Mouse (Mus musculus) hindbrain, embryonic 15.5 days (tissue): ENCODE data around the gene Irf2. TPM values are rescaled to one million over a fixed set of nuclear protein-coding genes. Genes with fewer than 3 reads are reported as not detected.

Experiments used
- ATAC-seq: fragments of 200-750 bp; cut with Nextera tagmentation; 2 replicates; pipeline ENCODE4 v1.8.0; 2017; ENCODE audit warnings: low read depth, moderate number of reproducible peaks, moderate TSS enrichment; ENCODE audit not compliant: low FRiP score
- H3K27ac ChIP-seq: fragments of 300-500 bp; sonication (generic); replicated peaks from 2 replicates; pipeline ENCODE4 v1.5.1; 2015; ENCODE audit warnings: mild to moderate bottlenecking, inconsistent platforms
- H3K27me3 ChIP-seq: fragments of 300-500 bp; sonication (generic); 2 replicates; pipeline ENCODE4 v1.6.1; 2015; ENCODE audit warnings: control low read depth, inconsistent platforms
- H3K36me3 ChIP-seq: fragments of 300-500 bp; sonication (generic); 2 replicates; pipeline ENCODE4 v1.6.1; 2015; ENCODE audit warnings: control low read depth, inconsistent platforms
- H3K4me1 ChIP-seq: fragments of 300-500 bp; sonication (generic); replicated peaks from 2 replicates; pipeline ENCODE4 v1.6.1; 2015; ENCODE audit warnings: control low read depth, inconsistent platforms
- H3K4me2 ChIP-seq: fragments of 300-500 bp; sonication (generic); 2 replicates; pipeline ENCODE4 v1.6.1; 2015; ENCODE audit warnings: moderate library complexity, mild to moderate bottlenecking, inconsistent platforms
- H3K4me3 ChIP-seq: fragments of 300-500 bp; sonication (generic); 2 replicates; pipeline ENCODE4 v1.5.1; 2015; ENCODE audit warnings: mild to moderate bottlenecking, inconsistent platforms
- H3K9ac ChIP-seq: fragments of 300-500 bp; sonication (generic); 2 replicates; pipeline ENCODE4 v1.6.1; 2015; ENCODE audit warnings: inconsistent platforms
- H3K9me3 ChIP-seq: fragments of 300-500 bp; sonication (generic); 2 replicates; pipeline ENCODE4 v1.6.1; 2016; ENCODE audit warnings: control low read depth, inconsistent platforms
- WGBS: fragments of 180-500 bp; shearing (Covaris S2); methylation state at CpG from one replicate; pipeline ENCODE4 v1.1.7; 2015; 5-methylcytosine and 5-hydroxymethylcytosine counted together
- polyA plus RNA-seq: library from polyadenylated mRNA; unstranded; fragments of >200 nt; fragmentation: Nextera tagmentation; extraction: Ambion mirVana; gene quantifications from 2 replicates; pipeline ENCODE4 v1.2.1, GENCODE M21; 2015

Irf2 gene
- polyA plus RNA-seq, 1 experiment from 2014 or later, result 11.2 TPM

- no peak overlapping the region for H3K9ac ChIP-seq
- no peaks in the 10 kb centered on the region for H3K36me3 ChIP-seq
- H3K4me3 ChIP-seq, result no peak overlapping the region
- no peaks in the 10 kb centered on the region for H3K9me3 ChIP-seq
- ATAC-seq, result no peak
- WGBS, result 94% methylated on average over 1 of the region's 1 CpGs
- no peaks in the 10 kb centered on the region for H3K27me3 ChIP-seq
- H3K4me1 ChIP-seq, result peaks cover 13% of the 10 kb centered on the region
- no peak overlapping the region for H3K4me2 ChIP-seq
- no peak overlapping the region for H3K27ac ChIP-seq
These were observed 5.9 kb downstream of the Irf2 start for GRCm38 (mm10) chr8:46745464-46745863.

- Histone ChIP-seq H3K4me3 (no peak overlapping the region), H3K9ac (no peak overlapping the region), H3K4me1 (peaks cover 14% of the 10 kb centered on the region), H3K36me3 (no peaks in the 10 kb centered on the region), H3K27ac (no peak overlapping the region), H3K27me3 (no peaks in the 10 kb centered on the region), H3K4me2 (no peak overlapping the region), H3K9me3 (no peaks in the 10 kb centered on the region)
- ATAC-seq, result no peak
- 48% methylated on average over 4 of the region's 4 CpGs for WGBS
These were observed 7.9 kb downstream of the Irf2 start for GRCm38 (mm10) chr8:46747311-46747980.

GRCm38 (mm10) chr8:46750000-46750399 is 10.5 kb downstream of the Irf2 start:
- no peak overlapping the region for H3K9ac ChIP-seq

GRCm38 (mm10) chr8:46750566-46750965 is 11.0 kb downstream of the Irf2 start:
- WGBS, result 67% methylated on average over 8 of the region's 8 CpGs
- no peak for ATAC-seq
- H3K36me3 ChIP-seq, result no peaks in the 10 kb centered on the region
- H3K4me3 ChIP-seq, result no peak overlapping the region
- H3K27ac ChIP-seq, result 0 out of 2 replicates have a peak overlapping the region, but pooled peaks have one; percentile 12
- H3K9ac ChIP-seq, result no peak overlapping the region
- no peaks in the 10 kb centered on the region for H3K9me3 ChIP-seq
- no peak overlapping the region for H3K4me2 ChIP-seq
- no peaks in the 10 kb centered on the region for H3K27me3 ChIP-seq
- peaks cover 11% of the 10 kb centered on the region for H3K4me1 ChIP-seq

More at GRCm38 (mm10) chr8:46750000-46750399, 10.5 kb downstream of the Irf2 start:
- no peaks in the 10 kb centered on the region for H3K36me3 ChIP-seq
- no peak overlapping the region for H3K4me3 ChIP-seq
- 59% methylated on average over 5 of the region's 5 CpGs for WGBS
- H3K4me2 ChIP-seq, result no peak overlapping the region
- H3K27ac ChIP-seq, result no peak overlapping the region
- peaks cover 11% of the 10 kb centered on the region for H3K4me1 ChIP-seq
- ATAC-seq, result no peak
- no peaks in the 10 kb centered on the region for H3K9me3 ChIP-seq
- no peaks in the 10 kb centered on the region for H3K27me3 ChIP-seq

GRCm38 (mm10) chr8:46751151-46751550 is 11.6 kb downstream of the Irf2 start:
- no peak for ATAC-seq
- Histone ChIP-seq H3K9me3 (no peaks in the 10 kb centered on the region), H3K4me3 (no peak overlapping the region), H3K4me2 (no peak overlapping the region), H3K27me3 (no peaks in the 10 kb centered on the region), H3K4me1 (peaks cover 11% of the 10 kb centered on the region), H3K27ac (peak overlapping the region; percentile 45; the same call in 1 of the 2 replicates), H3K36me3 (no peaks in the 10 kb centered on the region), H3K9ac (no peak overlapping the region)
- 56% methylated on average over 4 of the region's 4 CpGs for WGBS

- no peak for ATAC-seq
- Histone ChIP-seq H3K4me2 (no peak overlapping the region), H3K9ac (no peak overlapping the region), H3K27me3 (no peaks in the 10 kb centered on the region), H3K9me3 (no peaks in the 10 kb centered on the region), H3K27ac (no peak overlapping the region), H3K36me3 (no peaks in the 10 kb centered on the region), H3K4me1 (peaks cover 11% of the 10 kb centered on the region), H3K4me3 (no peak overlapping the region)
- 77% methylated on average over 12 of the region's 12 CpGs for WGBS
These were observed 13.5 kb downstream of the Irf2 start for GRCm38 (mm10) chr8:46752986-46753385.

GRCm38 (mm10) chr8:46754355-46754754 is 14.8 kb downstream of the Irf2 start:
- Histone ChIP-seq H3K4me2 (no peak overlapping the region), H3K4me3 (no peak overlapping the region), H3K9me3 (no peaks in the 10 kb centered on the region), H3K27me3 (no peaks in the 10 kb centered on the region), H3K36me3 (no peaks in the 10 kb centered on the region), H3K27ac (no peak overlapping the region), H3K9ac (no peak overlapping the region), H3K4me1 (peaks cover 11% of the 10 kb centered on the region)
- no peak for ATAC-seq
- WGBS, result 95% methylated on average over 5 of the region's 5 CpGs

- H3K9ac ChIP-seq, result no peak overlapping the region
- ATAC-seq, result no peak
- no peaks in the 10 kb centered on the region for H3K36me3 ChIP-seq
- H3K27me3 ChIP-seq, result no peaks in the 10 kb centered on the region
- H3K27ac ChIP-seq, result no peak overlapping the region
- no peak overlapping the region for H3K4me3 ChIP-seq
- H3K4me2 ChIP-seq, result no peak overlapping the region
- 80% methylated on average over 5 of the region's 5 CpGs for WGBS
- H3K9me3 ChIP-seq, result no peaks in the 10 kb centered on the region
- peaks cover 8% of the 10 kb centered on the region for H3K4me1 ChIP-seq
These were observed 16.3 kb downstream of the Irf2 start for GRCm38 (mm10) chr8:46755731-46756333.

- Histone ChIP-seq H3K9ac (no peak overlapping the region), H3K9me3 (no peaks in the 10 kb centered on the region), H3K4me3 (no peak overlapping the region), H3K4me1 (no peaks in the 10 kb centered on the region), H3K27me3 (no peaks in the 10 kb centered on the region), H3K36me3 (no peaks in the 10 kb centered on the region), H3K4me2 (no peak overlapping the region), H3K27ac (no peak overlapping the region)
- no peak for ATAC-seq
- WGBS, result 87% methylated on average over 9 of the region's 9 CpGs
These were observed 18.1 kb downstream of the Irf2 start for GRCm38 (mm10) chr8:46757613-46758012.

GRCm38 (mm10) chr8:46758131-46758530 is 18.6 kb downstream of the Irf2 start:
- Histone ChIP-seq H3K27me3 (no peaks in the 10 kb centered on the region), H3K4me2 (no peak overlapping the region), H3K36me3 (no peaks in the 10 kb centered on the region), H3K27ac (no peak overlapping the region), H3K4me1 (no peaks in the 10 kb centered on the region), H3K9me3 (no peaks in the 10 kb centered on the region), H3K4me3 (no peak overlapping the region), H3K9ac (no peak overlapping the region)
- WGBS, result 91% methylated on average over 7 of the region's 7 CpGs
- no peak for ATAC-seq

GRCm38 (mm10) chr8:46758676-46759075 is 19.1 kb downstream of the Irf2 start:
- ATAC-seq, result no peak
- 63% methylated on average over 2 of the region's 2 CpGs for WGBS

GRCm38 (mm10) chr8:46759562-46759961 is 20.0 kb downstream of the Irf2 start:
- Histone ChIP-seq H3K9me3 (no peaks in the 10 kb centered on the region), H3K36me3 (no peaks in the 10 kb centered on the region), H3K27me3 (no peaks in the 10 kb centered on the region), H3K4me2 (no peak overlapping the region), H3K4me3 (no peak overlapping the region), H3K4me1 (no peaks in the 10 kb centered on the region), H3K9ac (no peak overlapping the region), H3K27ac (no peak overlapping the region)
- WGBS, result 93% methylated on average over 7 of the region's 7 CpGs
- no peak for ATAC-seq

More at GRCm38 (mm10) chr8:46758676-46759075, 19.1 kb downstream of the Irf2 start:
- H3K27me3 ChIP-seq, result no peaks in the 10 kb centered on the region
- no peak overlapping the region for H3K4me2 ChIP-seq
- no peaks in the 10 kb centered on the region for H3K36me3 ChIP-seq
- no peak overlapping the region for H3K27ac ChIP-seq
- no peaks in the 10 kb centered on the region for H3K9me3 ChIP-seq
- no peaks in the 10 kb centered on the region for H3K4me1 ChIP-seq
- H3K4me3 ChIP-seq, result no peak overlapping the region
- H3K9ac ChIP-seq, result no peak overlapping the region
